Mouse (Mus musculus): ENCODE results near the gene Gm29866. TPM values are rescaled to one million over a fixed set of nuclear protein-coding genes. Genes with fewer than 3 reads are reported as not detected.
"Not testable (repeated sequence)": the region's sequence is repeated elsewhere in the genome, so short reads cannot be mapped to it uniquely, and the experiment has no call there.

Gene Gm29866
- polyA plus RNA-seq (2012; fragmentation: generic; extraction: Trizol), result not detected
- long read RNA-seq, experiment 1, result 0 reads
- long read RNA-seq, experiment 2, result 0 reads

- not testable (repeated sequence) for H3K27me3 ChIP-seq (ENCODE audit: control insufficient read depth, insufficient read depth, insufficient read length); H3K79me2 ChIP-seq (ENCODE audit: control insufficient read depth, insufficient read depth); H3K36me3 ChIP-seq (ENCODE audit: control insufficient read depth, insufficient read depth); H3ac ChIP-seq (ENCODE audit: control insufficient read depth, insufficient read length, low read depth); H3K4me3 ChIP-seq (ENCODE audit: insufficient read depth, poor library complexity, severe bottlenecking); H3K79me3 ChIP-seq (ENCODE audit: low read depth)
Measured at GRCm38 (mm10) chrY:20993557-20993956, at the start of gene Gm29866. Gm29866 (minus strand) TSS chrY:20993657.

Other genes starting within 250 kb of the Gm29866 start
- not detected for gene Gm20909, start 170.9 kb upstream of the Gm29866 start, polyA plus RNA-seq (2012; fragmentation: generic; extraction: Trizol)
- not detected for gene Gm20865, start 247.9 kb upstream of the Gm29866 start, polyA plus RNA-seq (2012; fragmentation: generic; extraction: Trizol)

Measured in C2C12 (cell line).